Mouse (Mus musculus) cerebellum, adult 18-20 months (tissue): ENCODE measurements around the gene Nectin1.
A peak's percentile ranks its signal among the peaks of the same experiment; 100 is the strongest.

Experiments
- DNase-seq, 2 experiments: peaks; one replicate each; pipeline ENCODE4 v3.0.0; 2021

The Nectin1 gene

GRCm38 (mm10) chr9:43813156-43813555 lies 69.4 kb downstream of the Nectin1 start:
- no peak for DNase-seq

DNA sequence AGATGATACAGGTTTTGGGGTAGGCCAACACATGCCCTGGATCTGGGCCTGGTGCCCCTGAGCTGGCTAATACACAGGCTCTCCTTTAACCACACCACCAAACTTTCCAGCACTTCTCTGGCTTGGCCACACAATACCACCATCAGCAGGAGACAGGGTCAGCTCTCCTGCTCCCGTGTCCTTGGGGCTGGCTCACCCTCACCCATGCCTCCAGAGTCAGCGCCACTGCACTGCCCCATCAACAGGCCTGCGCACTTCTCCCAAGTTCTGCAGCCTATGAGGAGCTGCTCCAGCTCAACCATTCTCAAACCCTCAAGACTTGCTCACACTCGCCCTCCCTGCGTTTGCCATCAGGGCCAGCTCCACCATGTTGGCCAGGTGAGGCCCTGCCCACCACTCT lies 78.4 kb downstream of the Nectin1 start:
- no peak for DNase-seq

DNA sequence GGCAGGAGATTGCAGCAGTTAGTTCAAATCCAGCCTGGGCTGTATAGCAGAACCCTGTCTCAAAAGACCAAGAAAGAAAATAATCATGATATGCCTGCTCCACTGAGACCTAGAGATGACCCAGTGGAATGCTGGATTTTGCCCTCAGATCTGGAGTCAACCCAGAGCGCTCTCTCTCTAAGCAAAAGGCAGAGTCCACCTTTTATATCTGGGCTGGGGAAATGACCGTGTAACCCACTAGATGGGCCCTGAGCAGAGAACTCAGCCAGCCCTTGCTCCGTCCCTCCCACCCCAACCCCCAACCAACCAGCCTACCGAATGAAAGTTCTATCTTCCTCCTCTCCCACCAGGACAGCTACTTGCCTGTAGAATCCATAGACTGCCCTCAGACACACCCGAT lies 81.4 kb downstream of the Nectin1 start:
- DNase-seq: no peak

DNA sequence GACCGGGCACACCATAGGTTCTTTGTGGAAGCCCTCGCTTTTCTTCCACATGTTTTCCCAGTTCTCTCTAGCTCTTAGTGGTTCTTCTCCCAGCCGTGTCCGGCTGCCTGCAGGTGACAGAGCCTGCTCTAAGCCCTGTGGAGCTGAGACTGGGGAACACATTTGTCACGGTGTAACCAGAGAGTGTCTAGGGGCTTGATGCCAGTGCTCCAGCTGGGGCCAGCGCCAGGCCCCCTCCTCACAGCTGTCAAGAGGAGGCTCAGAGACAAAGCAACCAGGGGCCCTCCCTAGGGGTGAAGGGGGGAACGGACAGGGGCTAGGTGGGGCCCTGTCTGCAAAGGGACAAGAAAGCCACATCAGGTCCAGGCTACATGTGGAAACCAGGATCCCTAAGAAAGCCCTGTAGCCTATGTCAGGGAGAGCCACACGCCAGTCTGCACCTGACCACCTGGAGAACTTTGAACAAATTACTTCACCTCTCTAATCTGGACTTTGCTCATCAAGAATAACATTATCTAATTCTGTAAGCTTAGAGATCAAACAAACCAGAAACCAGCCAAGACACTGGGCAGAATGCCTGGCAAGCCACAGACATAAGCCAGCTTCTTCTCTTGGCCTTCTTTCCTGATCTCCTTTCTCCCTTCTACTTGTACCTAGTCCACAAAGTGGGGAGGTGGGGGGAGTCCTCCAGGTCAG lies 82.9 kb downstream of the Nectin1 start:
- no peak for DNase-seq

DNA sequence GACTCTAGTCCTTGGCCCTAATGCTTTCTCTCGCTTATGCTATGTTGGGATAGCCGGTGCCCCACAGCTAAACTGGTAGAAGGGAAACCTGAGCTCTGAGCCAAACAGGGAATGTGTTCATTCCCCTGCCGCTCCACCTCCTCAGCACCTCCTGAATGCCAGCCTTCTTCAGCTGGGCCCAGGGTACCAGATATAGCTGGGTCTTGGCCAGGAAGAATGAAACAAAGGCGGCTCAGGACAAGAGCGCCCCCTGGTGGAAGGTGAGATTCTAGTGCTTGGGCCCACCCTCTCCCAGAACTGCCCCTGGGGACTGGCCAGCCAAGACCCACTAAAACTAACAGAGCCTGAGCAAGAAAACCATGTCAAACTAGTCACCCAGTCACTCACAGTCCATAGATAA lies 83.8 kb downstream of the Nectin1 start:
- peak; percentile 12 to 42 for DNase-seq

- DNase-seq: no peak
Observed at GRCm38 (mm10) chr9:43828960-43829359, 85.2 kb downstream of the Nectin1 start.

DNA sequence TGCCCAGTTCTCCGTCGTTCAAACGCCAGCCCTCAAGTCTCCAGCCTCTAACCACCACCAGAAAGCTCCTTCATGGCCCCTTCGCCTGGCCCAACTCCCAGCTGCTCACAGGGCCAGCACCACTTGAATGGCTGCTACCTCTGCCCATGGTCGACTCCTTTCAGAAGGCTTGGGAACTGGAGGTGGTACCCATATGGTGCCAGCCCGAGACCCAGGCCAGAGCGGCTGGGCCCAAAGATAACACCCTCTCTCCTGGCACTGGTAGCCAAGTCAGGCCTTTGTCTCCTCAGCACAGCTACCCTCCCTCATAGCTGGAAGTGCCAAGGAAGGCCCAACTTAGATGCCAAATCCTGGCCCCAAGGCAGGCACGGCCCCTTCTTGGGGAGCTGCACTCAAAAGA lies 89.4 kb downstream of the Nectin1 start:
- DNase-seq: no peak

- DNase-seq: no peak
Observed at GRCm38 (mm10) chr9:43834283-43834682, 90.5 kb downstream of the Nectin1 start.

GRCm38 (mm10) chr9:43838561-43838960 lies 94.8 kb downstream of the Nectin1 start:
- no peak for DNase-seq

DNA sequence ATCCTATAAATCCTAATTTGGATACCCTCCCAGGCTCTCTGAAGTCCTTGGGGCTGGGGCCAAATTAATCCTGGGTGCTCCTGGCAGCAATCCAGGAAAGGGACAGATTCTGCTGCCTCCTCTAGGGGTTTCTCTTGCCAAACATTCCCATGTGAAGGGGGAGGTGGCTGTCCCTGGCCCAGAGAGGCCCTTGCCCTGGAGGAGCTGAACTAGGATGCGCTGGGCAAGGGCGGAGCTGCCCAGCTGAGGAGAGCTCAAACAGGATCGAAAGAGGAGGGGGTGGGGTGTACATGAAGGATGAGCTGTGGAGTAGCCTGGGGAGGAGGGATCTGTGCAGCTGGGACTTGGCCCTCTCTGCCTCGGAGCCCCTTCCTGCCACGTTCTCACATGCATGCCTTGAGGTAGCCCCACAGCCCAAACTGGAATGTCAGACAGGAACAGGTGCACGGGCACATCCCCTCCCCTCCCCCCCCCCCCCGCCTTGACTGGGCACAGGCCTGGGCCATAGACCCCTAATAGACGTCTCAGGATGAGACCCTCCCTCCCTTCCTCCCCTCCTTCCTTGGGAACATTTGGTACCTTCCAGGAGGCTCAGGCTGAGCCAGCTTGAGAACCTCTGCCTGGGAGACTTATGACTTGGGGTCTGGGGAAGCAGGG lies 99.3 kb downstream of the Nectin1 start:
- DNase-seq: no peak

DNA sequence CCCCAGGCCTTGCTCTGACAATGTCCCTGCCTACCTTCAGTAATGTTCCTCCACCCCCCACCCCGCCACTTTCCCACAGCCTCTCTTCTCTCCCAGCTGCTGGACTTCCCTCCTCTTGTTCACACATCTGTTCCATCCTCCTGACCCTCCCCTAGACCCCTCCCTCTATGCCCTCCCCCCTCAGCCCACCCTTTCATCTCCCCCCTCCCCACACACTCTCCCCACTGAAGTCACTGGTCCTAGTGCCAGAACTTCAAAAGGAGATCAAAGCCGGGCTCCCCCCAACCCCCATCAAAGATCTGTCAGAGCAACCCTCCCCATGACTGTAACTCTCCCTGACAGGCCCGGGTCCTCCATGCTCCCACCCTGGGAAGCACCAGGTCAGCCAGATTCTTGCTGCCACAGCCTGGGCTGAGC lies 99.9 kb downstream of the Nectin1 start:
- no peak for DNase-seq

- DNase-seq: peak; percentile 47 to 68
Observed at GRCm38 (mm10) chr9:43845660-43846455, 102.1 kb downstream of the Nectin1 start.

- DNase-seq: no peak
Observed at GRCm38 (mm10) chr9:43847861-43848260, 104.1 kb downstream of the Nectin1 start.

GRCm38 (mm10) chr9:43850281-43850680 lies 106.5 kb downstream of the Nectin1 start:
- DNase-seq: no peak

DNA sequence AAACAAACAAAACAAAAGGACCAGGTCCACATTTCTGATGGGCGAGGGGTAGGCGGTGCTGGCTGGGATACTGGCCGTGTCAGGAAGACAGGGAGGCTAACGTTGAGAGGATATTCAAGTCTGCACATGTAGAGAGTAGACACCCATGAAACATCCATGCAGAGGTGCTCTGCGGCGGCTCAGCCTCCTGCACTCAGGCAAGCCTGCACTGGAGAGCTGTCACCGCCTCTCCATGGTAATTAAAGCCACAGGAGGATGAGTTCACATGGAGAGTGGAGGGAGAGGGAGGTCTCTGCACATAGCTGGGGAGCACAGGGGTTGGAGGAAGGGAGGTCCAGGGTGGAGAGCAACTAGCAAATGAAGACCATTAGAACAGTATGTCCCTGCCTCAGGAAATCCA lies 107.4 kb downstream of the Nectin1 start:
- DNase-seq: no peak

DNA sequence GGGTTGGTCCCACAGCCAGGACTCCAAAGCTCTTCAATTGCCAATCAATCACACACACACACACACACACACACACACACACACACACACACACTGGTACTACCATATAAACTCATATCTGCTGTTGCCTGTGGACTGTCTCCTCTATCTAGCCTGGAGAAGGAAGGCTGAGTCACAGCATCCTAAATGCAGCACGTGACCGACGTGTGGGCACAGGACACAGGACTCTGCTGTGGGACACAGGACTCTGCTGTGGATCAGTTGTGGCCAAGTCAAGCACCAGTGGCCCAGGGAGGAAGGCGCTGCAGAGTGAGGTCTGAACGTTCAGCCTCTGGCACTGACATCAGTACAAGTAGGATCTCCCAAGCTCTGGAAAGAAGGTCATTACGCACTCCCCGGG lies 112.1 kb downstream of the Nectin1 start:
- DNase-seq: no peak
